Mouse (Mus musculus) colon, adult 2 months (tissue): Measurements from ENCODE around the gene Olfr1087. TPM values are rescaled to one million over a fixed set of nuclear protein-coding genes. Genes with fewer than 3 reads are reported as not detected.

ENCODE experiments used
- polyA plus RNA-seq: library from polyadenylated mRNA; depleted of rRNA; stranded (reverse); fragments of >200 nt; gene quantifications from 2 replicates; pipeline ENCODE4 v1.2.3, GENCODE M21; 2012; rRNA removed

Gene Olfr1087
- polyA plus RNA-seq: not detected in 2 replicates

GRCm38 (mm10) chr2:86698295-86698694, at the start of gene Olfr1087:
Olfr1087 (minus strand) TSS chr2:86698395.

GRCm38 (mm10) chr2:86733601-86734000, 35.4 kb upstream of the Olfr1087 start, which contains the start of gene Olfr1089:
Olfr1089 (minus strand) TSS chr2:86733701.

GRCm38 (mm10) chr2:86679992-86680391, 18.2 kb downstream of the Olfr1087 start, which contains the start of gene Olfr1086:
Olfr1086 (minus strand) TSS chr2:86680092.

GRCm38 (mm10) chr2:86661919-86662318, 36.3 kb downstream of the Olfr1087 start, which contains the start of gene Olfr1085:
Olfr1085 (minus strand) TSS chr2:86662019.

GRCm38 (mm10) chr2:86639625-86640024, 58.6 kb downstream of the Olfr1087 start, which contains the start of gene Olfr1084:
Olfr1084 (minus strand) TSS chr2:86639725.

Other genes with a start within 250 kb of the Olfr1087 start
- gene Olfr1065, start 247.8 kb downstream of the Olfr1087 start, polyA plus RNA-seq: not detected in 2 replicates
- not detected in 2 replicates for gene Olfr1066, start 242.1 kb downstream of the Olfr1087 start, polyA plus RNA-seq
- not detected in 2 replicates for gene Olfr228, start 211.0 kb downstream of the Olfr1087 start, polyA plus RNA-seq
- gene Olfr1076, start 189.9 kb downstream of the Olfr1087 start, polyA plus RNA-seq: not detected in 2 replicates
- not detected in 2 replicates for gene Olfr1079, start 155.9 kb downstream of the Olfr1087 start, polyA plus RNA-seq
- not detected in 2 replicates for gene Olfr1080, start 140.2 kb downstream of the Olfr1087 start, polyA plus RNA-seq
- gene Olfr1082, start 99.4 kb downstream of the Olfr1087 start, polyA plus RNA-seq: not detected in 2 replicates
- not detected in 2 replicates for gene Olfr1084, start 58.7 kb downstream of the Olfr1087 start, polyA plus RNA-seq
- not detected in 2 replicates for gene Olfr1085, start 36.4 kb downstream of the Olfr1087 start, polyA plus RNA-seq
- gene Olfr1086, start 18.3 kb downstream of the Olfr1087 start, polyA plus RNA-seq: not detected in 2 replicates
- not detected in 2 replicates for gene Olfr1089, start 35.3 kb upstream of the Olfr1087 start, polyA plus RNA-seq
- gene Olfr1090, start 60.6 kb upstream of the Olfr1087 start, polyA plus RNA-seq: not detected in 2 replicates
- gene Olfr1093, start 84.1 kb upstream of the Olfr1087 start, polyA plus RNA-seq: not detected in 2 replicates
- gene Olfr141, start 111.6 kb upstream of the Olfr1087 start, polyA plus RNA-seq: not detected in 2 replicates
- not detected in 2 replicates for gene Olfr1094, start 126.3 kb upstream of the Olfr1087 start, polyA plus RNA-seq
- gene Olfr1095, start 153.3 kb upstream of the Olfr1087 start, polyA plus RNA-seq: not detected in 2 replicates
- not detected in 2 replicates for gene Gm13723, start 176.4 kb upstream of the Olfr1087 start, polyA plus RNA-seq
- gene Olfr1097, start 193.8 kb upstream of the Olfr1087 start, polyA plus RNA-seq: not detected in 2 replicates
- gene Olfr1098, start 226.2 kb upstream of the Olfr1087 start, polyA plus RNA-seq: not detected in 2 replicates